Mouse (Mus musculus) testis, adult 2 months (tissue): ENCODE measurements around the gene Ankra2.

Source experiments
- CTCF ChIP-seq: fragments of 200-500 bp; IDR thresholded peaks from 2 replicates; pipeline ENCODE4 v1.5.1; 2012; ENCODE audit warnings: low read depth, mild to moderate bottlenecking, inconsistent platforms, low read length, moderate library complexity; ENCODE audit not compliant: control insufficient read depth, insufficient read depth, insufficient replicate concordance
- POLR2A ChIP-seq: fragments of 200-500 bp; IDR thresholded peaks from 2 replicates; pipeline ENCODE4 v1.6.1; 2012; ENCODE audit warnings: low read depth, mild to moderate bottlenecking, inconsistent platforms, low read length, moderate library complexity; ENCODE audit not compliant: control insufficient read depth

DNA sequence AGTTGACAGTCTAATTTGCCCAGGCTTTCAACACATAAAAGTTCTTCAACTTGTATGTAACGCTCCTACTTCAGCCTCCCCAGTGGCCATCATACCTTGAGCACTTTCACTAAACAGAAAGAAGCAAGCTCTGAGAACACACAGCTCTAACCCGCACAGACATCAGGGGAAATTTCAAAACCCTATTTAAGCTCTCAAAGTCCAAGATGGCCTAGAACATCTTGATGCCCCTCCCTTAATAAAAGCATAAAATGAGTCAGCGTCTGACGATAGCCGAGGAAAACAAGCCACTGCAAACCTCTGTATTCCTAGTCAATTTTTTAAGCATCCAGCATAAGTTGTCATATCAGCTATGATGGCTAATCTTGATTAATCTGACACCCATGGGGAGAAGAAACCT lies 48.7 kb downstream of the Ankra2 start:
- no peak for TF ChIP-seq POLR2A
- no peak for TF ChIP-seq CTCF
